Mouse (Mus musculus) neural tube, embryonic 14.5 days (tissue): ENCODE results near the gene Bmper. TPM values are rescaled to one million over a fixed set of nuclear protein-coding genes. Genes with fewer than 3 reads are reported as not detected.

Experiments used
- ATAC-seq: fragments of 200-750 bp; cut with Nextera tagmentation; 2 replicates; pipeline ENCODE4 v1.8.0; 2017; ENCODE audit warnings: low read depth, mild to moderate bottlenecking, moderate TSS enrichment, moderate library complexity
- H3K27ac ChIP-seq: fragments of 300-500 bp; sonication (generic); 2 replicates; pipeline ENCODE4 v1.5.1; 2014; ENCODE audit warnings: low read depth, mild to moderate bottlenecking, control low read depth, low read length, moderate library complexity, mixed read lengths
- H3K27me3 ChIP-seq: fragments of 300-500 bp; sonication (generic); 2 replicates; pipeline ENCODE4 v1.6.1; 2014; ENCODE audit warnings: low read length; ENCODE audit not compliant: control insufficient read depth, insufficient read depth
- H3K36me3 ChIP-seq: fragments of 300-500 bp; sonication (generic); 2 replicates; pipeline ENCODE4 v1.6.1; 2014; ENCODE audit warnings: low read length, mixed read lengths; ENCODE audit not compliant: control insufficient read depth, insufficient read depth
- H3K4me1 ChIP-seq: fragments of 300-500 bp; sonication (generic); 2 replicates; pipeline ENCODE4 v1.6.1; 2014; ENCODE audit warnings: low read length; ENCODE audit not compliant: control insufficient read depth, insufficient read depth
- H3K4me2 ChIP-seq: fragments of 300-500 bp; sonication (generic); 2 replicates; pipeline ENCODE4 v1.6.1; 2014; ENCODE audit warnings: mild to moderate bottlenecking, low read depth, low read length, control low read depth
- H3K4me3 ChIP-seq: fragments of 300-500 bp; sonication (generic); 2 replicates; pipeline ENCODE4 v1.5.1; 2014; ENCODE audit warnings: low read depth, low read length, control low read depth, mixed read lengths
- H3K9ac ChIP-seq: fragments of 300-500 bp; sonication (generic); replicated peaks from 2 replicates; pipeline ENCODE4 v1.6.1; 2014; ENCODE audit warnings: low read depth, mild to moderate bottlenecking, control low read depth, low read length, mixed read lengths
- H3K9me3 ChIP-seq: fragments of 300-500 bp; sonication (generic); 2 replicates; pipeline ENCODE4 v1.6.1; 2016; ENCODE audit warnings: low read length; ENCODE audit not compliant: control insufficient read depth
- WGBS: fragments of 180-500 bp; shearing (Covaris S2); extraction: QIAGEN DNeasy Blood & Tissue Kit; methylation state at CpG from one replicate; pipeline ENCODE4 v1.1.7; 2014; 5-methylcytosine and 5-hydroxymethylcytosine counted together
- polyA plus RNA-seq: library from polyadenylated mRNA; unstranded; fragments of >200 nt; fragmentation: Nextera tagmentation; extraction: Ambion mirVana; gene quantifications from 2 replicates; pipeline ENCODE4 v1.2.1, GENCODE M21; 2014

Gene Bmper
- polyA plus RNA-seq, 1 experiment from 2014 or later, result 10.4 TPM

DNA sequence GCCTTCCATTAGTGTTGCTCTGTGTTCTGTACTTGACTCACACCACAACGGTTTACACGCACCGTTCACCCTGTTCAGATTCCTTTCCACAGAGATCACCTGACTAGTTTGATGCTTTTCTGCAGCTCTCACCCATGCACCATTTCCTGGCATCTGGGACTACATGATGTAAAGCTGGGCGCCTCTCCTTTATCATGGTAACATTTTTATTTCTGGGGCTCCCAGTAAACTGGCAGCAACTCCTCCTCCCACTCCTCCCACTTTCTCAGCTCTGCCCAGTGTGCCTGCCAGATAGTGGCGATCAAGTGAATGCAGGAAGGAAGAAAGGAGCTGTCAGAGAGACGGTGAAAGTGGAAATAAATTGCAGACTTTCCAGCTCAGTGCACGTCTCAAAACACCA, 45.7 kb downstream of the Bmper start:
- peak; percentile 31; the same call in 1 of the 2 replicates for ATAC-seq
- Histone ChIP-seq H3K4me2 (no peak overlapping the region), H3K4me1 (no peaks in the 10 kb centered on the region), H3K27me3 (no peaks in the 10 kb centered on the region), H3K27ac (no peak overlapping the region), H3K36me3 (no peaks in the 10 kb centered on the region), H3K9me3 (no peaks in the 10 kb centered on the region), H3K9ac (no peak overlapping the region), H3K4me3 (no peak overlapping the region)
- 52% methylated on average over 7 of the region's 7 CpGs for WGBS

DNA sequence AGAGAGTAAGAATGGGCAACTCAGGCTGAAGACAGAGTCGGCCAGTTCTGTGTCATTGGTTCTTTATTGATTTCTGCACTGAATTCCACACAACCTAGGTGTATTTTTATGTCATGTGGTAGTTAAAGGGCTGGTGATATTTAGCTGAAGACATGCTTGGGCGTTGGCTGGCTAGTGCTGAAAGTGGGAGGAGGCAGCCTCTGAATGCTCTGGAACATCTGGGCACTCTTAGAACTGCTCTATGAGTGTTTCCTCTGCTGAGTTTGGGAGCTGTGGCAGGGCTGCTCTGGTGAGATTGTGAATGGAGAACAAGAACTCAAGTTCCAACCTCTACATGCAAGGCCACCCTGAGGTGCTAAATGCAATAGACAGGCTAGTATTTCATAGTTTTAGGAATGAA, 46.2 kb downstream of the Bmper start:
- Histone ChIP-seq H3K27ac (no peak overlapping the region), H3K36me3 (no peaks in the 10 kb centered on the region), H3K4me3 (no peak overlapping the region), H3K4me2 (no peak overlapping the region), H3K9ac (no peak overlapping the region), H3K4me1 (no peaks in the 10 kb centered on the region), H3K27me3 (no peaks in the 10 kb centered on the region), H3K9me3 (no peaks in the 10 kb centered on the region)
- no peak for ATAC-seq
- WGBS, result 62% methylated on average over 2 of the region's 2 CpGs

DNA sequence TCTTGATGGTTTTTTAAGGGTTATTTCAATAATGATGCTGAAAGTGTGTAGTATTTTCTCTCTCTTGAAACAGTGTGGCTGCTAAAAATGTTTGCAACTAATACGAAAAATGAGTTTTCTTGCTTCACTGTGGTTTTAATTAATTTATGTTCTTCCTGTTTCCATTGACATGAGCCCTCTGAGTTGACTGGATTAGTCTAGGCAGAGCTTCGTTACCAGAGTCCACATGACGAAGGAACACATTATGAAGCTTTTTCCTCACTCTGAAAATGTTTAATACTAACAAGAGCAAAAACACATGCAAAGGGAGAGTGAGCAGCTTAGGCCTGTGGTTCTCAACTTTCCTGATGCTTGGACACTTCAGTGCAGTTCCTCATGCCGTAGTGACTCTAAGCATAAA, 53.4 kb downstream of the Bmper start:
- no peaks in the 10 kb centered on the region for H3K27me3 ChIP-seq
- no peak overlapping the region for H3K4me3 ChIP-seq
- no peak overlapping the region for H3K9ac ChIP-seq
- no peaks in the 10 kb centered on the region for H3K4me1 ChIP-seq
- no peak overlapping the region for H3K4me2 ChIP-seq
- no peaks in the 10 kb centered on the region for H3K9me3 ChIP-seq
- WGBS, result 91% methylated on average over 4 of the region's 4 CpGs
- H3K27ac ChIP-seq, result no peak overlapping the region
- no peaks in the 10 kb centered on the region for H3K36me3 ChIP-seq
- ATAC-seq, result no peak

DNA sequence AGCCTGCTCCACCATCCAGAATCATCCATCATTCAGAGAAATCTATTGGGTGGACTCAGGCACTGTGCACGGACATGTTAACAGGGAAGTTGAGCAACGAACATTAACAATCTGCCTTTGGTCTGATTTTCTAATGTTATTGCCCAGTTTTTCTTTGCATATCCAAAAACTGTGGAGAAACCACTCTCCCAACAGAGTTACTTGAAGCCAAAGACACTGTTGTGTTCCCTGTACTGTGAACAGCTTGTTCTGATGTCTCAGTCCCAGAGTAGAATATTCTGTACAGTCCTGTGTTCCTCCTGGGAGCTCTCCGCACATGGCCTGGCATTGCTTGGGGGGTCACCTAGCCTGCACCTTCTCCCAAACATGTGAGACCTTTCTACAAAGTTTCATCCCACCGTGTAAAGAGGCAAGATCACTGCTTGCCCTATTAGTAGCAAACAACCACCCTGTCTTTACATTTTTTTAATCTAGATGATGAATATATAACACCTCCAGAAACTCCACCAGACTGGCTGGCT, 62.1 kb downstream of the Bmper start:
- Histone ChIP-seq H3K4me3 (no peak overlapping the region), H3K4me2 (no peak overlapping the region), H3K9me3 (no peaks in the 10 kb centered on the region), H3K4me1 (no peaks in the 10 kb centered on the region), H3K36me3 (no peaks in the 10 kb centered on the region), H3K27ac (no peak overlapping the region), H3K27me3 (no peaks in the 10 kb centered on the region), H3K9ac (no peak overlapping the region)
- ATAC-seq, result no peak
- WGBS, result 87% methylated on average over 4 of the region's 4 CpGs

DNA sequence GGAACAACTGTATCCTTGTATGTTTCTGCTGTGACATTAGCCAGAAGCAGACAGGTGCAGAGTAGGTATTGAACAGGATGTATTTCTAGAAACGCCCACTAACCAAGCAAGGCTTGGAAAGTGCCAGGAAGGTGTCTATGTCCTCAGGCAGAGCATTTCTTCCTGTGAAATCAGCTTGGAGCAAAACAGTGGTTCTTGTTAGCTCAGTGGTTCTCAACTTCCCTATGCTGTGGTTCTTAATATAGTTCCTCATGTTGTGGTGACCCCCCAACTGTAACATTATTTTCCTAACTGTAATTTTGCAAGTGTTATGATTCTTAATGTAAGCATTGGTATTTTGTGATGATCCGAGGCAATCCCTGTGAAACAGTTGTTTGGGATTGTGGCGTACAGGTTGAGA, 70.7 kb downstream of the Bmper start:
- no peak overlapping the region for H3K4me3 ChIP-seq
- H3K9me3 ChIP-seq, result no peaks in the 10 kb centered on the region
- no peaks in the 10 kb centered on the region for H3K36me3 ChIP-seq
- H3K9ac ChIP-seq, result no peak overlapping the region
- no peak for ATAC-seq
- no peak overlapping the region for H3K27ac ChIP-seq
- no peaks in the 10 kb centered on the region for H3K27me3 ChIP-seq
- no peak overlapping the region for H3K4me2 ChIP-seq
- WGBS, result 92% methylated on average over 3 of the region's 3 CpGs
- no peaks in the 10 kb centered on the region for H3K4me1 ChIP-seq

DNA sequence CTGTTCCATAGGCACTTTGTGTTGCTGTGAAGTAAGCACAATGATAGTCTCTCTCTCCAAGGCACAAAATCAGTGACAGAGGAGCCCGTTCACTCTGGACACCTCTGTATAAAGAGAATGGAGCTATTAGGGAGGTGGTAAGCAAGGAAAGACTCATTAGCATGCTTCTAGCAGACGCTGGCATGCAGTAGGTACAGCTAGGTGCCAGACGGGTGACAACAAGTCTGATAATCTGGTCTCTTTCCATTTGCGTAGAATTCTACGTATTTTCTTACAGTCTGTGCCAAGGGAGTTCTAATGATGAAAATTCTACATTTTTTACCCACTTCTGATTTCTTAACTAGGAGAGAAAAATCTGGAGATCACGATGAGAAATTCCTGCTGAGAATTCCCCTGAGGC, 72.7 kb downstream of the Bmper start:
- H3K27ac ChIP-seq, result no peak overlapping the region
- no peak overlapping the region for H3K9ac ChIP-seq
- H3K27me3 ChIP-seq, result no peaks in the 10 kb centered on the region
- no peaks in the 10 kb centered on the region for H3K9me3 ChIP-seq
- no peaks in the 10 kb centered on the region for H3K36me3 ChIP-seq
- ATAC-seq, result no peak
- WGBS, result 86% methylated on average over 6 of the region's 6 CpGs
- no peak overlapping the region for H3K4me3 ChIP-seq
- H3K4me1 ChIP-seq, result no peaks in the 10 kb centered on the region
- no peak overlapping the region for H3K4me2 ChIP-seq

DNA sequence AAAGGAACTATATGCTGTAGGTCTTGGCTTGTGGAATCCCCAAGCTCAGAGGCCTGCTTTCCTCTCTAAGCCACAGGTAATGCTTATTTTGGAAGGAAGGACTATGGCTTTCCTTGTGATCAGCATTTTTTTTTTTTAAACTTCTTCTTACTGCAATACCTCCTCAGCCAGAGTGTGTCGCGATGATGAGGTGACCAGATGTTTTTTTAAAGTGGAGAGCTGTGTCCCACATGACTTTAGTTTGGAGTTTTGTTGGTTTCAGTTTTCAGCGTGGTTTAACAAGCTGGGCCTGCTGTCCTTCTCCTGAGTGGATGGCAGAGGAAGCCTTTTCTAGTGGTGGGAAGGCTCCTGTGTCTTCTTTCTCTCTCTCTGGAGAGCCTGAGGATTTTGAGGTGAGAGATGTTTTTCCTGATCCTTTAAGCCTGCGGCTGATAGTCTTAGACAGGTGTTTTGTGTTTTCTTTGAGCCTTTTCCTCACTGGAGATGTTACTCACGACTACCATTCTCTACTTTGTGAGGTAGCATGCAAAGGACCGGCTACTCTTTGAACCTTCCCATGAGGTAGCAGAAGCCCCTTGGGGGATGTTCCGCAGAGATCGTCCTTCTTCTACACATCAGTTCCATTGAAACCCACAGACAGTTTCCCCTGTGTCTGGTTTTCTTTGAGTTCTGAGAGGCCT, 74.8 kb downstream of the Bmper start:
- WGBS, result 83% methylated on average over 8 of the region's 8 CpGs
- no peaks in the 10 kb centered on the region for H3K27me3 ChIP-seq
- no peak overlapping the region for H3K4me2 ChIP-seq
- ATAC-seq, result no peak
- no peak overlapping the region for H3K27ac ChIP-seq
- no peaks in the 10 kb centered on the region for H3K4me1 ChIP-seq
- H3K36me3 ChIP-seq, result no peaks in the 10 kb centered on the region
- H3K9ac ChIP-seq, result no peak overlapping the region
- no peak overlapping the region for H3K4me3 ChIP-seq
- H3K9me3 ChIP-seq, result no peaks in the 10 kb centered on the region

DNA sequence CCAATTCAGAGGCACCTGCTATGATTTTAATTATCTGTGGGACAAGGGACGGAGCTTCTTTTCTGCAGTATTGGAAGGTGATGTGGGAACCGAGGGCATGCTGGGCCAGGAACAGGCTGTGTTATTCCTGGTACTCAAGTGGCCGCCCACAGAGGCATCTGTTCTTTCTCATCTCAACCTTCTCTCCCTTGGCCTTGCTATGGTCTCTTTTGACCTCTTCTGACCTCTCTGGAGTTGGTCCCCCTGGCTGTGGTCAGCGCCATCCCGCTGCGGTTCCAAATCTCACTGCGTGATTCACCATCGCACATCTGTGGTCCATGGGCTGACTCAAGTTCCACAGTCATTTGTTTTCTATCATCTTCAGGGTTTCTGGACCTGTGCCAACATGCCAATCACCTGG, 77.5 kb downstream of the Bmper start:
- no peaks in the 10 kb centered on the region for H3K9me3 ChIP-seq
- H3K27me3 ChIP-seq, result no peaks in the 10 kb centered on the region
- H3K36me3 ChIP-seq, result no peaks in the 10 kb centered on the region
- H3K4me2 ChIP-seq, result no peak overlapping the region
- whole genome bisulfite sequencing, result 92% methylated on average over 8 of the region's 8 CpGs
- no peaks in the 10 kb centered on the region for H3K4me1 ChIP-seq
- H3K27ac ChIP-seq, result no peak overlapping the region
- no peak overlapping the region for H3K9ac ChIP-seq
- ATAC-seq, result no peak
- no peak overlapping the region for H3K4me3 ChIP-seq

DNA sequence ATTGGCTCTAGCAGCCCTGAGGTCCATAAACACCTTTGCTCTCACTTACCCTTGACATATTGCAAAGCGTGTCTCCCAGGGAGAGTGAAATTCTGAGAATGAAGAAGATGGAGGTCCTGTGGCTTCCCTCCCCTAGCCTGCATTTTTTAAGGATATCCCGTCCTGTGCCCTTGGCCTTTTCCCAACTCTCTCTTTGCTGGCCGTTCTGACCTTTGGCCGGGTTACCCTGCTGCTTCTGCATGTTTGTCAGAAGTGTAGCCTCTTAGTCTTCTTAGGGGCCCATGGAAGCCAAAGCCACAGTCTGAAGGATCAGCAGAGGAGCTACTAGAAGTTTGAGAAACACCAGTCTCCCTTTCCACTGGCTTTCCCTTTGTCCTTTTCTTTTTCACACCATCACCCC, 82.8 kb downstream of the Bmper start:
- Histone ChIP-seq H3K36me3 (no peaks in the 10 kb centered on the region), H3K9me3 (no peaks in the 10 kb centered on the region), H3K27me3 (no peaks in the 10 kb centered on the region), H3K27ac (no peak overlapping the region), H3K4me3 (no peak overlapping the region), H3K9ac (no peak overlapping the region), H3K4me2 (no peak overlapping the region), H3K4me1 (no peaks in the 10 kb centered on the region)
- WGBS, result 68% methylated on average over 4 of the region's 4 CpGs
- no peak for ATAC-seq
